Mouse (Mus musculus) cerebellum, postnatal 4 days (tissue): ENCODE results near the gene Wnk4.
A peak's percentile ranks its signal among the peaks of the same experiment; 100 is the strongest.

Source experiments
- DNase-seq, 2 experiments: peaks; one replicate each; pipeline ENCODE4 v3.0.0; 2022; ENCODE audit warnings: low spot score in 2 of 2, mixed read lengths in 1 of 2

The Wnk4 gene

DNA sequence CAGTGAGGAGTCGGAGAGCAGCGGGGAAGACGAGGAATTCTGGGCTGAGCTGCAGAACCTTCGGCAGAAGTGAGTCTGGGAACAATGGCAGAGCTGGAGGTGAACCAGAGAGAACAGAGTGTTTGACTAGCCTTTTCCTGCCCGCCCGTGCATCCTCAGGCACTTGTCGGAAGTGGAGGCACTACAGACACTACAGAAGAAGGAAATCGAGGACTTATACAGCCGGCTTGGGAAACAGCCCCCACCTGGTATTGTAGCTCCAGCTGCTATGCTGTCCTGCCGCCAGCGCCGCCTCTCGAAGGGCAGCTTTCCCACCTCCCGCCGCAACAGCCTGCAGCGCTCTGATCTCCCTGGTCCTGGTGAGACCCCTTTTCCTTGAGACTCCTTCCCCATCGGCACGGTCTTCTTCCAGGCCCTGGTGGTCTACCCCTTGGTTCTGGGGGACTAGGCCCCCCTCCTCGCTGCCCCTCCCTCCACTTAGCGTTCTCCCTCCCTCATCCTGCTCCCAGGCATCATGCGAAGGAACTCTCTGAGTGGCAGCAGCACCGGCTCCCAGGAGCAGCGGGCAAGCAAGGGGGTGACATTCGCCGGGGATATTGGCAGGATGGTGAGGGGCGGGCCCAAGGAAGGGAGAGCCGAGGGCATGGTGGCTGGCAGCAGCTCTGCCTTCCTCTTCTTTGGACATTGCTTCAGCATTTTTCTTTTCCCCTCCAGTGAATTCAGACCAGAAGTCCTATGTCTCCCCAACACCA is 16.1 kb downstream of the Wnk4 start:
- DNase-seq, result no peak

- no peak for DNase-seq
These were observed 17.2 kb downstream of the Wnk4 start for GRCm38 (mm10) chr11:101277381-101278222.

DNA sequence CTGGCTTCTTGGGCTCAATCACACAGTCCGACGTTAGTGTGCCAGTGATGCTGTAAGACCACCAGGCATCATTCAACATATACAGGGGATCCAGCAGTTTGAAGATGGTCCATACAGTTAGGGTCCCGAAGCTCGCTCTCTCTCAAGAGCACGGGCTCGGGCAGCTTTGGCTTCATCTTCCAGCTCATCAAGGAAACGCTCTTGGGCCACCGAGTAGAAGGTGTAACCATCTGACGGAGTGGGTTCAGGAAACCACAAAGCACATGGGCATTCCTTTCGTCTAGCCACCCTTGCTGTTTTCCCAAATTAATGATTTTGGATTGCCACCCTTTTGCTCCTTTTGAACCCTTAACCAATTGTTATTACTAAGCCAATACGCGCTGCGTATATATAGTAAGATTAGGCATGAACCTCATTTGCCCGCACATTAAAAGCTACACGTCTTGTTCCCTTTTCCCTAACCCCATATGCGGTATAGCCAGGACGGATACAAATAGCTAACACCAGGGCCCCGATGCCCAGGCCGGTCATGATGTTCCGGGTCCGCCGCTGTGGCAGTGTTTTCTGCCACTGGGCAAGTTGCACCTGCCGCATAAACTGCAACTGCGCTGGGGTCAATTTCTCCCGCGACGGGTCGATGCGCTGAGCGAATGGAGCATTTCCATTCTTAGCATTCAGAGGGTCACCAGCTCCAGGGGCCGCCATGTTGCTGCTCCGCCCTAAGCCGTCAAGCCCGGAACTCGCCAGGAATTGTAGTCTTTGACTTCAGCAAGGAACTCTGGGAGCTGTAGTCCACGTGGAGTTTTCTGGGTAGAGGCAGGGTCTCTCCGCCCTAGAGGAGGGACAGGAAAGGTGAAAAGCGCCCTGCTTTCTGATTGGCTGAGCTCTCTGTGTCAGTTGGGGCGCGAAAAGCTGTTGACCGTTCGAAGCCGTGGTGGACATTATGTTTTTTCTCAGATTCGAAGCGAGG is 18.1 kb downstream of the Wnk4 start, which contains the start of the genes Cntd1 and Coa3:
Gene Cntd1 (plus strand): TSS at position 790 of the 970 bp plus-strand sequence.
Gene Coa3 (minus strand): TSS at position 892 of the 970 bp plus-strand sequence.
- DNase-seq, result peak; percentile 55 to 79

DNA sequence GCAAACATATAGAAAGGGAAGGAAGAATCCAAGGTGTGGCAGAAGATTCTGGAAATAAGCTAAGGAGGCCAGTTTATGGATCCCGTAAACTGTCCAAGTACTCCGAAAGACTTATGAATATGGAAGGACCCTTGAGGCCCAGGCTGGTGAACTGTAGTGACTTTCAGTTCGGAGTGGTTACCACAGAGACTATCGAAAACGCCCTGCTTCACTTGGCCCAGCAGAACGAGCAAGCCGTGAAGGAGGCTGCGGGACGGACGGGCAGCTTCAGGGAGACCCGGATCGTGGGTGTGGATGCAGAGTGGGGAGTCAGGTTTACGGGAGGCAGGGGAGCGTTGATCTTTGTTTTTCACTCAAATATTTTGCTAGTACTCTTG is 18.8 kb downstream of the Wnk4 start:
- DNase-seq, result no peak

DNA sequence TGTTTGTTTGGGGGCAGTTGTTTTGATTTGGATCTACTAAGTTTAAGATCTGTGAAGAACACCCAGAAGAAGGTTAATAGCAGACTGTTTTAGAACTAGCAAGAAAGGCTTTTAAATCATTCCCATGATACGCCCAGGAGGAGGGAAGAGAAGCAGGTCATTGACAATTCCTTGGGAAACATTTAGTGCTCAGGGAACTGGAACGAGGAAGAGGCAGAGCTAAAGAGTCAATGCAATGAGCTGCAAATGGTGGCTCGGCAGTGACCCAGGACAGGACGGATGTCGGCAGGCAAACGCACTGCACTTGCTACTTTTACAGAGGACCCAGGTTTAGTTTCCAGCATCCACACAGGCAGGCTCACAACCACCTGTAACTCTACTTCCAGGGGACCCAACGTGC is 20.5 kb downstream of the Wnk4 start:
- DNase-seq, result no peak

DNA sequence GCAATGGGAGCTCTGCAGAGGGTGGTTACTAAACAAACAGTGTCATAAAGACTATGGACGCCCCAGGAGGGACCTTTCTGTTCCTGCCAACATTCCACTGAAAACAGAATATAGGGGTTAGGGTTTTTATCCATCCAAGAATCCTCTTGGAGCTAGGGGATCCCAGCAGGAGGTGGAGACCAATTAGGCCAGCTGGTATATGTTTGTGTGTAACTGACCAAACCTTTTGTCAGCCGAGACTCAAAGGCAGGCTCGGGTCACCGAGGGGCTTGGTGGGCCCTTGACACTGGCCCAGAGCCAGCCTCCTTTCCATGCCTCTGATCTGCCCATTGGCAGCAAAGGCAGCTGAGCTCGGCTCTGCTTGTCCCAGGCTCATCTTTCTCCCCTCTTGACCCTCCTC is 22.5 kb downstream of the Wnk4 start:
- no peak for DNase-seq

GRCm38 (mm10) chr11:101283805-101284204 is 23.4 kb downstream of the Wnk4 start:
- DNase-seq, result no peak

DNA sequence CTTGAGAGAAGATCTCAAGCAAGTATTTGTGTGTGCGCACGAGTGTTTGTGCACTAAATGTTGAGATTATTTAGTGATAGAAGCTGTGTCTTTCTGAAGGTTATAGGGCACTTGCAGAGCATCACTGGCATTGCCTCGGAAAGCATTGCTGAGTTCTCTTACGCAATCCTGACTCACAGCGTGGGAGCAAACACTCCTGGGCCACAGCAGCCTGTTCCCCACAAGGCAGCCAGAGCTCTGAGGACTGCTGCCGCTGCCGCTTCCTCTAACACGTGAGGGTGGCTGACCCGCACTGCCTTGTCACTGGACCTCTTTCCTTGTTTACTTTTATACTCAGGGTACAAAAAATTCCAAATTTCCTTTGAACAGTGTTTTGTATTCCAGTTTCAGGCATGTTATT is 26.9 kb downstream of the Wnk4 start:
- no peak for DNase-seq

DNA sequence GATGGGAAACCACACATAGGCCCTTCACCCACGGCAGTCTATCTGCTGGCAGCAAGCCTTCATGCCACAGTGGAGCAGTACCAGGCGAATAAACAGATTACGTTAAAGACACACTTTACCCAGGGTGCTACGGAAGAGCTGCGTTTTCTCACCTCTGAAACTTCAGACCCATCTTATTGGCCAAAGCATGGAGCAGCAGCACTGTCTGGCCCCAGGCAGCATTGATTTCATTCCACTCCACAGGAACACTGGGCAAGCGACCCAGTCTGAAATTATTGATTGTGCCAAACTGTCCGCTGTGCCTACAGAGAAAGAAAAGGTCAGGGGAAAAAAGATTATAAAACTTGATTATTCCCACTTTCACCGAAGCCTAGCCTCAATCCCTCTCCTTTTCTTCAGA is 30.9 kb downstream of the Wnk4 start:
- DNase-seq, result no peak

DNA sequence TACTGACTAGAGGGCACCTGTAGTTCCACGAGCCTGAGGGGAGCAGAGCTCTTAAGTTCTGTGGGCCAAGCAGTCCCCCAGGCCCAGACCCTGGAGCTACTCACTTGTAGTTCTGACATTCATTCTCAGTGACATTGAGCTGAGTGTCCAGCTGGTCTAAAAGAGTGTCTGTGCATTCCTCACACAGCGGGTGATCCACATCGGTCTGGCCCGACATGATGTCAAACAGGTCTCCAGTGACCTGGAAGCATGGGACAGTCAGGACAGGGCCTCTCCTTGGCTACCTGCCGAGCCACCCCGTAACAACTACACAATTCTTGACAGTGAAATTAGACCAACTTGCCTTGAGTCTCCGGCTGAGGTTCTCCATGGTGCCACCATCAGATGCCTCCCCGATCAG is 34.8 kb downstream of the Wnk4 start:
- no peak for DNase-seq

DNA sequence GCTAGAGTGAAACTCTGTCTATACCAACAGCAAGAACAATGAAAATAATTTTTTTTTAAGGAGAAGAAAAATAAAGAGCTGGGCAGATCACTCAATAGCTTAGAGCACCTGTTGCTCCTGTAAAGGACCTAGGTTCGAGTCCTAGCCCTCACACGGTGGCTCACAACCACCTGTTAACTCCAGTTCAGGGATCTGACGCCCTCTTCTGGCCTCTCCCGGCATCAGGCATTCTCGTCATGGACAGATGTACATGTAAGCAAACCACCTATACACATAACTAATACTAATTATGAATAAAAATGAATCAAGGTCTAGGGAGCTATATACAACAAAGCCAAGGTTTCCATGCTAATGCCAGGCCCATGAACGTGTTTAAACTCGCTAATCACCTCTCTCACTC is 40.5 kb downstream of the Wnk4 start:
- no peak for DNase-seq

- DNase-seq, result no peak
These were observed 41.1 kb downstream of the Wnk4 start for GRCm38 (mm10) chr11:101301299-101302003.

- DNase-seq, result peak; percentile 97 to 99
These were observed 41.8 kb downstream of the Wnk4 start, which contains the start of gene Becn1 for GRCm38 (mm10) chr11:101302004-101302798. Gene Becn1 (minus strand): TSS chr11:101302286.

DNA sequence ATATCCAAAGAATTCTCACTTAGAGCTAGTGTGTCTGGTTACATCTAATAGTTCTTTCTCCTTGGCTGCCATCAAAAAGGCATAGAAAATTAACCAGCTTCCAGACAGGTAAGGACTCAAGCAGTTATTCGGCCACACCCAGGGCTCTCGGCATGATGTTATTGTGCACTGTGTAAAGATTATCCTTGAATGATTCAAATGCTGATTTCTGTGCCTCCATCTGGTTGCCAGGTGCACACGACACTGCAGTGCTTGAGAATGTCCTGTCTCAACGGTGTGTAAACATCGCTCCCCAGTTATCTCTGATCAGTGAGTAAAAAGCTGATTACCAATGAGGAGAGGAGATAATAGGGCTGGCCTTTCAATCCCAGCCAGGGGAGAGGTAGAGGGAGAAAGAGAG is 47.4 kb downstream of the Wnk4 start:
- DNase-seq, result no peak

GRCm38 (mm10) chr11:101311083-101311482 is 50.7 kb downstream of the Wnk4 start:
- DNase-seq, result no peak

- no peak for DNase-seq
These were observed 51.8 kb downstream of the Wnk4 start for GRCm38 (mm10) chr11:101312150-101312549.

GRCm38 (mm10) chr11:101314567-101314966 is 54.2 kb downstream of the Wnk4 start:
- DNase-seq, result no peak

DNA sequence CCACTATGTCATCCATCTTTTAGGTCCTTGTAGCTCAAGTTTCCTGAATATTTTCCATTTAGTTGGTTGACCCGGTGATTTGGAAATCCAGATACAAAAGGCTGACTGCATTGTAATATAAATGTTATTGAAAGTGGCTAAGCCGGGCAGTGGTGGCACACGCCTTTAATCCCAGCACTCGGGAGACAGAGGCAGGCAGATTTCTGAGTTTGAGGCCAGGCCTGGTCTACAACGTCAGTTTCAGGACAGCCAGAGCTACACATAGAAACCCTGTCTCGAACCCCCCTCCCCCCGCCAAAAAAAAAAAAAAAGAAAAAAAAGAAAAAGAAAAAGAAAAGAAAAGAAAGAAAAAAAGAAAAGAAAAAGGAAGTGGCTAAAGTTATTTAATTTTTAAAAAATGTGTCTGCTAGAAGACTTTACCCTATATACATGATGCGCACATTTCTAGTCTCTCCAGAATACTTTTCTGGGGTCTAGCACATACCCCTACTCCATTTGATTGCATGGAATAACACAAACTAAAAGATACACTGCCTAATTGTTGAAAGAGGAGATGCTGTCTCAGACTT is 54.8 kb downstream of the Wnk4 start:
- DNase-seq, result no peak

- DNase-seq, result peak; percentile 73 to 90
These were observed 55.5 kb downstream of the Wnk4 start, which contains the start of gene Psme3 for GRCm38 (mm10) chr11:101315665-101316500. Gene Psme3 (plus strand): TSS chr11:101316213.
